Mouse (Mus musculus): ENCODE measurements around the gene Fam98a. TPM values are rescaled to one million over a fixed set of nuclear protein-coding genes. Genes with fewer than 3 reads are reported as not detected.

Gene Fam98a
- polyA plus RNA-seq, 1 experiment from 2014 or later = 31.5 TPM

- no peak overlapping the region for H3K4me3 ChIP-seq
- H3K4me2 ChIP-seq = no peak overlapping the region
- H3K27ac ChIP-seq (replicated peaks) = no peak overlapping the region
- 88% methylated on average over 7 of the region's 7 CpGs for WGBS
- ATAC-seq (ENCODE audit: low read depth) = no peak
- no peak overlapping the region for H3K9ac ChIP-seq
- no peaks in the 10 kb centered on the region for H3K9me3 ChIP-seq
- H3K4me1 ChIP-seq (replicated peaks) = peaks cover 7% of the 10 kb centered on the region
- H3K36me3 ChIP-seq = peaks cover 35% of the 10 kb centered on the region
- no peaks in the 10 kb centered on the region for H3K27me3 ChIP-seq
Measured at GRCm38 (mm10) chr17:75537050-75537445, 14.7 kb downstream of the Fam98a start.

DNA sequence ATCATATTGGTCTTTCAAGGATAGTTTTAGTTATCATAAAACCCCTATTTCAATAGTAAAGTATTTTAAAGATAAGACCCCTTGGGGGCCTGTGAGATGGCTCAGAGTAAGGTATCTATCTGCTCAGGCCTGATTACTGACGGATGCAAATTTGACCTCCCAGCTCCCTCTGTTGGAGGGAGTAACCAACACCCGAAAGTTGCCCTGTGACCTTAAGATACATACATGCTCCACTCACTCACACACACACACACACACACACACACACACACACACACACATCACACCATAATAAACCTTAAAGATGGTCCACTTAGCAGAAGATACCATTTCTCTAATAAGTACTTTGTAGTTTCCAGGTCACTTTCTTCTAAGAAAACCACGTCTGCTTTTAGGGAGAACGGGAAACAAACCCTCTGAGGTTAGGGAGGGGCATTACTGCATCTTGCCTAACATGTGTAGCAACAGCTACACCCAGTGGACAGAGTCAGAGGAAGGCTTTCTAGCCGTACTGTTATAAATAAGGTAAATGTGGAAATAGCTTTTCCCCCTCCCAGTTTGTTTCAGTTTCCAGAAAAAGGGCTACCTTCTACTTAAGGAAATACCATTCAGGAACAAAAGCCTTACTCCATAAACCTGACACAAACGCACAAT, 15.2 kb downstream of the Fam98a start:
- peak; percentile 69 for ATAC-seq (ENCODE audit: low read depth)
- WGBS = 47% methylated on average over 6 of the region's 6 CpGs
- H3K4me3 ChIP-seq = no peak overlapping the region

DNA sequence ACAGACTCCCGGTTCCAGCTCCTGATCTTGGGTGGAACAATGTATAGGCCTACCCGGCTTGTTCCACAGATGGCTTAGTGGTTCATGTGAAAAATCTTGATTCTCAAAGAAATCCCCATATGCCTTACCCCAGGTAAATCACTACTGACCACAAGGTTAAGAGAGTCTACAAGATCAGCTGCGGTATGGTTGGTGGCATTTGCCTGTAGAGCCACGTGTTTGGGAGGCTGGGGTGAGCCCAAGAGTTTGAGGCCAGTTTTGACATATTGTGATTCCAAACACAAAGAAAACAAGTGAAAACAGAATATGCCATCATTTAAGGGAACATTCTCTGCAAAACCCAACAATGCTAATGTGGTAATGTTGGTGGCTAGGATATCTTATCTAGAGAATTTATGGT, 16.1 kb downstream of the Fam98a start:
- no peaks in the 10 kb centered on the region for H3K27me3 ChIP-seq
- H3K4me1 ChIP-seq (replicated peaks) = peaks cover 7% of the 10 kb centered on the region
- WGBS = 97% methylated on average over 4 of the region's 4 CpGs
- H3K36me3 ChIP-seq = peaks cover 27% of the 10 kb centered on the region
- ATAC-seq (ENCODE audit: low read depth) = no peak
- H3K9me3 ChIP-seq = no peaks in the 10 kb centered on the region
- H3K4me2 ChIP-seq = no peak overlapping the region
- H3K27ac ChIP-seq (replicated peaks) = no peak overlapping the region
- no peak overlapping the region for H3K4me3 ChIP-seq
- no peak overlapping the region for H3K9ac ChIP-seq

More for the DNA sequence above, 15.2 kb downstream of the Fam98a start:
- Histone ChIP-seq H3K36me3 (peaks cover 30% of the 10 kb centered on the region), H3K4me1 (replicated peaks) (peaks cover 7% of the 10 kb centered on the region), H3K4me2 (no peak overlapping the region), H3K9ac (no peak overlapping the region), H3K27ac (replicated peaks) (no peak overlapping the region), H3K27me3 (no peaks in the 10 kb centered on the region), H3K9me3 (no peaks in the 10 kb centered on the region)

GRCm38 (mm10) chr17:75534314-75535020, 17.3 kb downstream of the Fam98a start:
- WGBS = 44% methylated on average over 12 of the region's 12 CpGs

DNA sequence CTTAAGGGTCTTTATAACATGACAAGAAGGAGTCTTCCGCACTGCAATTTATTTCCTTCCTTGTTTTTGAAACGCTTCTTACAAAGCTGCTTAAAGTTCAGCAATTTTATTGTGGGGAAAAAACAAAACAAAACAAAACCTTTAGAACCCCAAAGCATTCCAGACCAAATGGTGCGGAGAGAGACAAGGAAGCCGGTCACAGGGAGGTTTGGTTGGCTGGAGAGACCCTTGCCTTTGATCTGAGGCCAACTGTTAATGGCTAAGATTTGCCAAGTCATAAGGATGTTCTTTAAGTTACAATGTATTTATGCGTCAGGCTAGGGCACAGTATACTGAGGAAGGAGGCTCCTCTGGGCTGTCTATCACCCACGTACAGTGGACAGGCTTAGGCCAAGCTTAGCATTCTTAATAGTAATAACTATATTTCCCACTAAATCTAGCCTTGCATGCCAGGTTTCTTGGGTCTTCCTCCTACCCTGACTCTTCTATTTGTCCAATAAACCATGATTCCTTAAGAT, 19.2 kb downstream of the Fam98a start:
- H3K27me3 ChIP-seq = no peaks in the 10 kb centered on the region
- H3K9me3 ChIP-seq = no peaks in the 10 kb centered on the region
- peaks cover 14% of the 10 kb centered on the region for H3K36me3 ChIP-seq
- peaks cover 7% of the 10 kb centered on the region for H3K4me1 ChIP-seq (replicated peaks)
- no peak overlapping the region for H3K9ac ChIP-seq
- H3K4me2 ChIP-seq = no peak overlapping the region
- ATAC-seq (ENCODE audit: low read depth) = no peak
- no peak overlapping the region for H3K27ac ChIP-seq (replicated peaks)
- WGBS = 58% methylated on average over 6 of the region's 6 CpGs
- H3K4me3 ChIP-seq = no peak overlapping the region

More at GRCm38 (mm10) chr17:75534314-75535020, 17.3 kb downstream of the Fam98a start:
- Histone ChIP-seq H3K4me2 (no peak overlapping the region), H3K9me3 (no peaks in the 10 kb centered on the region), H3K4me1 (replicated peaks) (peaks cover 7% of the 10 kb centered on the region), H3K9ac (peak overlapping the region; percentile 38; the same call in 1 of the 2 replicates), H3K36me3 (peaks cover 26% of the 10 kb centered on the region), H3K4me3 (no peak overlapping the region), H3K27ac (replicated peaks) (no peak overlapping the region), H3K27me3 (no peaks in the 10 kb centered on the region)
- no peak for ATAC-seq (ENCODE audit: low read depth)

GRCm38 (mm10) chr17:75529222-75529935, 22.4 kb downstream of the Fam98a start:
- WGBS = 92% methylated on average over 14 of the region's 14 CpGs

DNA sequence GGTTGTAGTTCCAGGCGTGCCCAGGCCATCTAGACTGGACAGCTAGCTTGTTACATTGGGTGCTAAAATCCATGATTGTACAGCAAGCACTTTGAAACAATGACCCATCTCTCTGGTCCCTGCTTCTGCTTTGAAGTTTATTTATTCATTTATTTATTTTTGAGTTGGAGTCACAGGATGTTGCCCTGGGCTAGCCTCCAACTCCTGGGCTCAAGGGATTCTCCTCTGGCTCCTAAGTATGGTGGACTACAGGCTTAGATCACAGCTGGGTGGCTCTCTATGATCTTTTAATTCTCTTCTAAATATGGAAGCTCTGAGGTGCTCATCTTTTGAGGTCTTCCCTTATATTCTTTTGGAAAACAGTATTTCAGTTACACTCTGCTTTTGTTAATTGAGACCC, 25.3 kb downstream of the Fam98a start:
- Histone ChIP-seq H3K9ac (no peak overlapping the region), H3K4me3 (no peak overlapping the region), H3K4me2 (no peak overlapping the region), H3K27ac (replicated peaks) (no peak overlapping the region), H3K4me1 (replicated peaks) (peaks cover 8% of the 10 kb centered on the region), H3K27me3 (no peaks in the 10 kb centered on the region), H3K9me3 (no peaks in the 10 kb centered on the region), H3K36me3 (peaks cover 4% of the 10 kb centered on the region; the same call in 1 of the 2 replicates)
- ATAC-seq (ENCODE audit: low read depth) = no peak
- WGBS = 81% methylated on average over 1 of the region's 1 CpGs

More at GRCm38 (mm10) chr17:75529222-75529935, 22.4 kb downstream of the Fam98a start:
- Histone ChIP-seq H3K9me3 (no peaks in the 10 kb centered on the region), H3K4me1 (replicated peaks) (peaks cover 2% of the 10 kb centered on the region), H3K4me2 (no peak overlapping the region), H3K27ac (replicated peaks) (no peak overlapping the region), H3K27me3 (no peaks in the 10 kb centered on the region), H3K4me3 (no peak overlapping the region), H3K36me3 (peaks cover 4% of the 10 kb centered on the region; the same call in 1 of the 2 replicates), H3K9ac (no peak overlapping the region)
- ATAC-seq (ENCODE audit: low read depth) = no peak

- ATAC-seq (ENCODE audit: low read depth) = no peak
- Histone ChIP-seq H3K27ac (replicated peaks) (no peak overlapping the region), H3K4me1 (replicated peaks) (peaks cover 12% of the 10 kb centered on the region), H3K4me2 (no peak overlapping the region), H3K36me3 (no peaks in the 10 kb centered on the region), H3K27me3 (no peaks in the 10 kb centered on the region), H3K9me3 (no peaks in the 10 kb centered on the region), H3K9ac (no peak overlapping the region), H3K4me3 (no peak overlapping the region)
- WGBS = 70% methylated on average over 3 of the region's 3 CpGs
Measured at GRCm38 (mm10) chr17:75523812-75524211, 27.9 kb downstream of the Fam98a start.

DNA sequence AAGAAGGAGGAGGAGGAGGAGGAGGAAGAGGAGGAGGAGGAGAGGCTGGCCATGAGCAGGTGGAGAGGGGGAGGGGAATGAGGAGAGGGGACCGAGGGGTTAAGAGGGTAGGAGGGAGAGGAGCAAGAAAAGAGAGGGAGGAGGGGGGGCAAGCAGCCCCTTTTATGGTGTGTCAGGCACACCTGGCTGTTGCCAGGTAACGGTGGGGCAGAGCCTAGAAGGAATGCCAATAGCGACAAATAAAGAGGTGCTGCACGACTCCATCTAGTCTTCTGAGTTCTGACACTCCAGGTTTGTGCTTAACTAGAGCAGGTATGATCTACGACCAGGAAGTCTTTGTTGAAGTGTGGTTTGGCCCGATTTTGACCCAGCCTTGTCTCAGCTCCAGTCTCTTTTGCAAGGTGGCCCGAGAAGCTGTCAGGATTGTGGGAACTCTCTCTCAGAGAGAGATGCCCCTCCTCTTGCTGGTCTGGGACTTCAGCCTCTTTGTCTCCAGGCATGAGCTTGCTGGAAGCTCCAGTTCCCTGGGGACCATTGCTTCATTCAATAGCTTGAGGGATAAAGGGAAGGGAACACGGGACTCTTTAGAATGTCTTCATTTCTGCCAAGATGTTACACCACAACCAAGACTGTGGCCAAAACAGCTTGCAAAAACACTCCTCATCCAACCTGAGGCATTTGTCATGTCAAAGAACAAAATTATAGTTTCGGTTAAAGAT, 29.2 kb downstream of the Fam98a start:
- Histone ChIP-seq H3K27ac (replicated peaks) (no peak overlapping the region), H3K9ac (no peak overlapping the region), H3K4me1 (replicated peaks) (peaks cover 12% of the 10 kb centered on the region), H3K4me3 (no peak overlapping the region), H3K27me3 (no peaks in the 10 kb centered on the region), H3K4me2 (no peak overlapping the region), H3K9me3 (no peaks in the 10 kb centered on the region), H3K36me3 (no peaks in the 10 kb centered on the region)
- 20% methylated on average over 9 of the region's 9 CpGs for WGBS
- ATAC-seq (ENCODE audit: low read depth) = no peak

DNA sequence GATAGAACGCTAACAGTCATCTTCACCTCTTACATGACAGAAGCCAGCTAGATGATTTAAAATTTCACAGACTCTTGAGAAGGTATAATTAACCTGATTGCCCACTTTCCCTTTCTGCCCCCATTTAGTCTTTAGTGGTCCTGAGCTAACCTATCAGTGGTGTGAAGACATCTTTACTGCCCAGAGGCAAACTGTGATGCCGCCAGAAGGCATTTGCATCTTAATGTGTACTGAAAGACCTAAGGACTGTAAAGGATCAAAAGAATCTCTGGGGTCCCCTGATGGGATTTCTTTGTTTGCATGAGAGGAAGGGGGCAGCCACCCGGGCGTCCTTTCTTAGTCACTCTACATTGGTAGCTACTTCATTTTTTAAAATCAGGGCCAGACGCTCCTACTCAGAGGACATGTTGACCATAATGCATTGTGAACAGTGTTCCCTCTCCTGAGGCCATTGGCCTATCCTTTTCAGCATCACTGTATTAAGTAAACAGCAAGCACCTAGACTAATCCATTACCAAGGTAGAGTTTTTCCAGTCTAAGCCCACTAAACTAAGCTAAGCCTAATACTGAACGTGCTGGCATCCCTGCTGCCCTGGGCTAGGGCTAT, 30.4 kb downstream of the Fam98a start:
- 7% methylated on average over 6 of the region's 6 CpGs for WGBS
- no peak overlapping the region for H3K9ac ChIP-seq

GRCm38 (mm10) chr17:75519239-75519900, 32.4 kb downstream of the Fam98a start:
- ATAC-seq (ENCODE audit: low read depth) = no peak
- H3K4me2 ChIP-seq = no peak overlapping the region
- no peaks in the 10 kb centered on the region for H3K36me3 ChIP-seq
- no peak overlapping the region for H3K27ac ChIP-seq (replicated peaks)
- H3K4me3 ChIP-seq = no peak overlapping the region
- 84% methylated on average over 8 of the region's 8 CpGs for WGBS
- no peaks in the 10 kb centered on the region for H3K9me3 ChIP-seq
- no peak overlapping the region for H3K9ac ChIP-seq
- H3K4me1 ChIP-seq (replicated peaks) = peaks cover 12% of the 10 kb centered on the region
- H3K27me3 ChIP-seq = no peaks in the 10 kb centered on the region

More for the DNA sequence above, 30.4 kb downstream of the Fam98a start:
- Histone ChIP-seq H3K27ac (replicated peaks) (no peak overlapping the region), H3K9me3 (no peaks in the 10 kb centered on the region), H3K4me1 (replicated peaks) (peaks cover 12% of the 10 kb centered on the region), H3K27me3 (no peaks in the 10 kb centered on the region), H3K4me3 (no peak overlapping the region), H3K4me2 (no peak overlapping the region), H3K36me3 (no peaks in the 10 kb centered on the region)
- ATAC-seq (ENCODE audit: low read depth) = no peak
